Mouse (Mus musculus): Measurements from ENCODE around the gene Skida1. TPM values are rescaled to one million over a fixed set of nuclear protein-coding genes. Genes with fewer than 3 reads are reported as not detected.

The Skida1 gene
- polyA plus RNA-seq, 1 experiment from 2014 or later: 8.8 TPM

GRCm38 (mm10) chr2:17996858-17997257 is 52.0 kb downstream of the Skida1 start, which contains the start of gene H2al2a:
Gene H2al2a (minus strand): TSS chr2:17996958.
- H3K4me2 ChIP-seq (replicated peaks; ENCODE audit: low read depth, low read length): no peak within 1 kb of the TSS
- no peaks in the 10 kb centered on the region; the same call in 1 of the 2 replicates for H3K9me3 ChIP-seq (ENCODE audit: low read length)
- no peak for ATAC-seq (ENCODE audit: low FRiP score, low TSS enrichment)
- H3K27ac ChIP-seq (ENCODE audit: low read length): no peak within 1 kb of the TSS
- H3K9ac ChIP-seq (replicated peaks; ENCODE audit: low read length): no peak within 1 kb of the TSS
- H3K36me3 ChIP-seq (ENCODE audit: insufficient read depth, low read length): no peaks in the 10 kb centered on the region
- H3K4me3 ChIP-seq (ENCODE audit: low read length): no peak within 1 kb of the TSS
- no peaks in the 10 kb centered on the region for H3K27me3 ChIP-seq (ENCODE audit: insufficient read depth, low read length)
- H3K4me1 ChIP-seq (ENCODE audit: insufficient read depth, low read length): peaks cover 6% of the 10 kb centered on the region; the same call in 1 of the 2 replicates

Small RNA genes lying within 50 kb of the gene (microRNA-seq; reads per million reads assigned to microRNA genes)
- 6.0 reads per million, percentile 24 among the genes with 10 or more reads in this experiment for gene Mir7655

Other genes with a start within 250 kb of the Skida1 start
- not detected in 2 replicates for gene H2al2a, start 52.1 kb downstream of the Skida1 start, polyA plus RNA-seq (2015; fragmentation: Nextera tagmentation; extraction: Ambion mirVana)
- 14.1 and 16.2 TPM in 2 replicates for gene A930004D18Rik, start 11.3 kb downstream of the Skida1 start, polyA plus RNA-seq (2015; fragmentation: Nextera tagmentation; extraction: Ambion mirVana)
- 63.4 and 73.6 TPM in 2 replicates for gene Mllt10, start 6.2 kb upstream of the Skida1 start, polyA plus RNA-seq (2015; fragmentation: Nextera tagmentation; extraction: Ambion mirVana)